ENCODE assay signal across 8 mouse cellular contexts in genomic region chr15:81554558-81555297, GRCm38 (mm10). TPM values are rescaled to one million over a fixed set of nuclear protein-coding genes. Genes with fewer than 3 reads are reported as not detected.
A peak's percentile ranks its signal among the peaks of the same experiment; 100 is the strongest.
DNase-seq lines count a peak whose midpoint lies in the region; ATAC-seq lines count a peak whose summit lies in the region.

No protein-coding gene starts in this region.

- H3K27me3 ChIP-seq in heart, embryonic 11.5 days (ENCODE audit: control insufficient read depth, insufficient read depth, low read length) = no peaks in the 10 kb centered on the region
- no peaks in the 10 kb centered on the region for H3K27me3 ChIP-seq in neural tube, embryonic 15.5 days (replicated peaks)
- H3K27me3 ChIP-seq in forebrain, embryonic 10.5 days (ENCODE audit: poor library complexity, severe bottlenecking) = no peaks in the 10 kb centered on the region

- no peak for ATAC-seq in heart, embryonic 11.5 days (replicated peaks; ENCODE audit: insufficient number of reproducible peaks, low FRiP score, low TSS enrichment)
- no peak for ATAC-seq in neural tube, embryonic 15.5 days (ENCODE audit: low FRiP score)

- no peak overlapping the region for H3K27ac ChIP-seq in heart, embryonic 11.5 days (ENCODE audit: low read depth, low read length)
- H3K27ac ChIP-seq in neural tube, embryonic 15.5 days (replicated peaks) = no peak overlapping the region
- no peak overlapping the region for H3K27ac ChIP-seq in forebrain, embryonic 10.5 days

- WGBS in heart, embryonic 11.5 days (ENCODE audit: insufficient replicate concordance) = 58% methylated on average over 18 of the region's 18 CpGs
- WGBS in neural tube, embryonic 15.5 days = 56% methylated on average over 18 of the region's 18 CpGs
- WGBS in forebrain, embryonic 10.5 days = 79% methylated on average over 18 of the region's 18 CpGs

- H3K9ac ChIP-seq in heart, embryonic 11.5 days (ENCODE audit: low read depth, low read length) = no peak overlapping the region
- H3K9ac ChIP-seq in neural tube, embryonic 15.5 days (replicated peaks) = no peak overlapping the region

- no peaks in the 10 kb centered on the region for H3K9me3 ChIP-seq in heart, embryonic 11.5 days (replicated peaks; ENCODE audit: control insufficient read depth, low read length)
- no peaks in the 10 kb centered on the region for H3K9me3 ChIP-seq in neural tube, embryonic 15.5 days (replicated peaks)
- no peaks in the 10 kb centered on the region for H3K9me3 ChIP-seq in forebrain, embryonic 10.5 days

- H3K4me2 ChIP-seq in heart, embryonic 11.5 days = no peak overlapping the region
- H3K4me2 ChIP-seq in neural tube, embryonic 15.5 days = peak overlapping the region; percentile 9; the same call in 1 of the 2 replicates

- DNase-seq in heart, adult 9 months (ENCODE audit: low spot score in 2 of 2) = peak; percentile 5 to 17
- DNase-seq in adrenal gland, postnatal 36 days = peak; percentile 33 to 63
- DNase-seq in kidney, adult 11 months = peak; percentile 67
- no peak for DNase-seq in B cell, adult 2 months
- DNase-seq in forebrain, embryonic 10.5 days (ENCODE audit: extremely low spot score, low spot score) = no peak
- DNase-seq in adipocyte (ENCODE audit: low spot score) = no peak

- no peaks in the 10 kb centered on the region for H3K36me3 ChIP-seq in heart, embryonic 11.5 days (ENCODE audit: control insufficient read depth, insufficient read depth, low read length)
- no peaks in the 10 kb centered on the region for H3K36me3 ChIP-seq in neural tube, embryonic 15.5 days
- no peaks in the 10 kb centered on the region for H3K36me3 ChIP-seq in forebrain, embryonic 10.5 days (replicated peaks)

- H3K4me3 ChIP-seq in heart, embryonic 11.5 days (ENCODE audit: low read depth, low read length) = no peak overlapping the region
- H3K4me3 ChIP-seq in neural tube, embryonic 15.5 days (replicated peaks) = no peak overlapping the region
- H3K4me3 ChIP-seq in forebrain, embryonic 10.5 days = no peak overlapping the region

- H3K4me1 ChIP-seq in heart, embryonic 11.5 days (ENCODE audit: control insufficient read depth, insufficient read depth, low read length) = no peaks in the 10 kb centered on the region
- no peaks in the 10 kb centered on the region for H3K4me1 ChIP-seq in neural tube, embryonic 15.5 days
- peaks cover 4% of the 10 kb centered on the region; the same call in 1 of the 2 replicates for H3K4me1 ChIP-seq in forebrain, embryonic 10.5 days

RNA-seq across cellular contexts. Expression of gene Ep300, which starts 30.4 kb away (rescaled TPM):
- polyA plus RNA-seq in heart, embryonic 11.5 days (2014; fragmentation: Nextera tagmentation; extraction: Ambion mirVana) = 21.4 and 26.9 TPM in 2 replicates
- total RNA-seq in adrenal gland, postnatal 36 days (2021) = 10 to 100 TPM; 69.0 to 69.7 TPM
- 20.0 and 23.6 TPM in 2 replicates for polyA plus RNA-seq in neural tube, embryonic 15.5 days (2015; fragmentation: Nextera tagmentation; extraction: Ambion mirVana)
- polyA plus RNA-seq in forebrain, embryonic 10.5 days (2016; fragmentation: Nextera tagmentation; extraction: Ambion mirVana) = 16.3 and 19.8 TPM in 2 replicates

Comparison
In these comparisons a context has a peak if more than half of its experiments do, and no peak if none do; other contexts are left out.
1. DNase-seq: peak in heart, adult 9 months (2 of 2), adrenal gland, postnatal 36 days (2 of 2) and kidney, adult 11 months (single experiment); none in B cell, adult 2 months (0 of 2), forebrain, embryonic 10.5 days (single experiment) and adipocyte (single experiment).